Mouse (Mus musculus) erythroblast, embryonic 14.5 days (primary cell): ENCODE results near the gene Rab40b.

Experiments
- GATA1 ChIP-seq: IDR thresholded peaks from 2 replicates; pipeline ENCODE4 v1.6.1; 2012; ENCODE audit warnings: low read length, inconsistent platforms, mixed read lengths
- TAL1 ChIP-seq: IDR thresholded peaks from 3 replicates; pipeline ENCODE4 v1.6.1; 2012; ENCODE audit warnings: low read length, inconsistent platforms, mixed read lengths

GRCm38 (mm10) chr11:121437236-121437635, 49.2 kb upstream of the Rab40b start:
- peak; percentile 51; the same call in 1 of the 3 replicates for TF ChIP-seq TAL1
- TF ChIP-seq GATA1, result no peak
